Mouse (Mus musculus): ENCODE results near the gene Polg. TPM values are rescaled to one million over a fixed set of nuclear protein-coding genes. Genes with fewer than 3 reads are reported as not detected.

The Polg gene
- polyA plus RNA-seq, 1 experiment from 2014 or later: 27.8 TPM

DNA sequence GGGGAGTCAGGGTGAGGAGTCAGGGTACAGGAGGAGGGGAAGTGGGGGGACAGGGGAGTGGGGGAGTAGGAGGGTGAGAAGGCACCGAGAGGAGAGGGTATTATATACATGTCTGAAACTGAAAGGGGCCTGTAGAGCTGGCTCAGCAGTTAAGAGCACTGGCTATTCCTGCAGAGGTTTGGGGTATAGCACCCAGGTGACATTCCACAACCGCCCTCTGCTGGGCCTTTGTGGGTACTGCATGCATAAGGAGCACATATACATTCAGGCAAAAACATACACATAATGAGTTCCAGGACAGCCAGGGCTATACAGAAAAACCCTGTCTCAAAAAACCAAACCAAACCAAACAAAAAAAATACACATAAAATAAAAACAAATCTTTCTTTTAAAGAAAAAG is 6.6 kb upstream of the Polg start:
- no peak overlapping the region for H3K4me2 ChIP-seq (ENCODE audit: low read depth, low read length)
- no peak overlapping the region for H3K4me3 ChIP-seq (ENCODE audit: low read length)
- no peaks in the 10 kb centered on the region; the same call in 1 of the 2 replicates for H3K27me3 ChIP-seq (ENCODE audit: control insufficient read depth, insufficient read depth, low read length)
- H3K27ac ChIP-seq (ENCODE audit: low read length): no peak overlapping the region
- 56% methylated on average over 2 of the region's 2 CpGs for WGBS
- H3K4me1 ChIP-seq (ENCODE audit: control insufficient read depth, insufficient read depth, low read length): no peaks in the 10 kb centered on the region
- ATAC-seq (replicated peaks; ENCODE audit: extremely low read depth, insufficient read depth, low FRiP score): no peak
- H3K9me3 ChIP-seq (replicated peaks; ENCODE audit: control insufficient read depth, low read length): 0 out of 2 replicates have a peak, but pooled peaks cover 2% of the 10 kb centered on the region
- H3K9ac ChIP-seq (ENCODE audit: low read length): no peak overlapping the region
- H3K36me3 ChIP-seq (ENCODE audit: control insufficient read depth, insufficient read depth): no peaks in the 10 kb centered on the region

DNA sequence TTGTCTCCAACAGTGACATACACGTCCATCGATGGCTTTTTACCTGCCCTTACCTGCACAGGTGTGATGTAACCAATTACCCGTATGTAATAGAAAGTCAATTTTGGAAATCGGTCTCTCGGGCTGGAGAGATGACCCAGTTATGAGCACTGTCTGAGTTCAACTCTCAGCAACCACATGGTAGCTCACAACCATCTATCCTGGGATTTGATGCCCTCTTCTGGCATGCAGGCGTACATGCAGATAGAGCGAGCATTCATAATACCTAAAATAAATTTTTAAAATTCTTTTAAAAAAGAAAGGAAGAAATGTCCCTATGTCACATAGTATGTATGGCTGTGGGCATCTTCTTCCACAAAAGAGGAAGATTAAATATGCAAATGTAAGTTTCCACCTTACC is 5.3 kb upstream of the Polg start:
- no peak overlapping the region for H3K9ac ChIP-seq (ENCODE audit: low read length)
- WGBS: 68% methylated on average over 7 of the region's 7 CpGs

DNA sequence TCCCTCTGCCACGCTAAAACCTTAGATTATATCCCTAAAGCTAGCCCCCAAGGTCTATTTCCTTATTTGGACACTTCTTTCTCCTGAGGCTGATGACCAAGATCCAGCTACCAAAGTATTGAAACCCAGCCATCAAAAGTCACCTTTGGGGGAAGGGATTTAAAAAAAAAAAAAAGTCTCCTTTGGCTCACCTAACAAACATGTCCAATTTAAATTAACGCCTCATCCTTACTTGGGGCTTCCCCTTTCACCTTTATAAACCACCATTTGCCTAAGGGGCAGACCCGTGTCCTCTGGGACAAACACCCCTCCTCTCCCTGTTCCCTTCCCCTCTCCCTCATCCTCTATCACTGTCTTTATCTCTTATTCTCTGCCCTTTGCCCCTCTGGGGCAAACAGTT is 4.6 kb upstream of the Polg start:
- Histone ChIP-seq H3K27ac (ENCODE audit: low read length) (no peak overlapping the region), H3K36me3 (ENCODE audit: control insufficient read depth, insufficient read depth) (no peaks in the 10 kb centered on the region), H3K4me3 (ENCODE audit: low read length) (no peak overlapping the region), H3K9me3 (replicated peaks; ENCODE audit: control insufficient read depth, low read length) (0 out of 2 replicates have a peak, but pooled peaks cover 2% of the 10 kb centered on the region), H3K4me2 (ENCODE audit: low read depth, low read length) (no peak overlapping the region), H3K9ac (ENCODE audit: low read length) (no peak overlapping the region), H3K4me1 (ENCODE audit: control insufficient read depth, insufficient read depth, low read length) (0 out of 2 replicates have a peak, but pooled peaks cover 6% of the 10 kb centered on the region), H3K27me3 (ENCODE audit: control insufficient read depth, insufficient read depth, low read length) (no peaks in the 10 kb centered on the region)
- 50% methylated on average over 3 of the region's 3 CpGs for WGBS
- no peak for ATAC-seq (replicated peaks; ENCODE audit: extremely low read depth, insufficient read depth, low FRiP score)

More for the DNA sequence above, 5.3 kb upstream of the Polg start:
- no peak overlapping the region for H3K27ac ChIP-seq (ENCODE audit: low read length)
- 0 out of 2 replicates have a peak, but pooled peaks cover 2% of the 10 kb centered on the region for H3K9me3 ChIP-seq (replicated peaks; ENCODE audit: control insufficient read depth, low read length)
- H3K4me2 ChIP-seq (ENCODE audit: low read depth, low read length): no peak overlapping the region
- no peak overlapping the region for H3K4me3 ChIP-seq (ENCODE audit: low read length)
- no peaks in the 10 kb centered on the region for H3K36me3 ChIP-seq (ENCODE audit: control insufficient read depth, insufficient read depth)
- H3K27me3 ChIP-seq (ENCODE audit: control insufficient read depth, insufficient read depth, low read length): no peaks in the 10 kb centered on the region
- H3K4me1 ChIP-seq (ENCODE audit: control insufficient read depth, insufficient read depth, low read length): 0 out of 2 replicates have a peak, but pooled peaks cover 6% of the 10 kb centered on the region
- no peak for ATAC-seq (replicated peaks; ENCODE audit: extremely low read depth, insufficient read depth, low FRiP score)

DNA sequence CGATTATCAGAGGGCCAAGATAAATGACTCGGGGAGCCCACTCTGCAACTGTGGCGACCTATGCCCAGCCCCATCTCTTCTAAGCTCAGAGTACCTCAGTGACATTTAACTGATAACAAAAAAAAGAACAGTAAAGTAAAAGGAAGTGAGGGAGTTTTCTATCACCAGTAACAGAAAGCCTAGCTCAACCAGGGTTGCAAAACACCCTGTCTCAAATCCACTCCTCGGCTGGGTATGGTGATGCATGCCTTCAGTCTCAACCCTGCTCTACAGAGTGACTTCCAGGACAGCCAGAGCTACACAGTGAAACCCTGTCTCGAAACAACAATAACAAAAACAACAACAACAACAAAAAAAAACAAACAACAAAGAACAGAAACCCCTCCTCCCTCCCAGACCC is 3.6 kb upstream of the Polg start:
- no peak for ATAC-seq (replicated peaks; ENCODE audit: extremely low read depth, insufficient read depth, low FRiP score)
- H3K27ac ChIP-seq (ENCODE audit: low read length): no peak overlapping the region
- H3K4me2 ChIP-seq (ENCODE audit: low read depth, low read length): no peak overlapping the region
- 44% methylated on average over 5 of the region's 5 CpGs for WGBS
- H3K36me3 ChIP-seq (ENCODE audit: control insufficient read depth, insufficient read depth): no peaks in the 10 kb centered on the region
- no peak overlapping the region for H3K9ac ChIP-seq (ENCODE audit: low read length)
- H3K27me3 ChIP-seq (ENCODE audit: control insufficient read depth, insufficient read depth, low read length): no peaks in the 10 kb centered on the region
- peaks cover 9% of the 10 kb centered on the region for H3K4me1 ChIP-seq (ENCODE audit: control insufficient read depth, insufficient read depth, low read length)
- H3K9me3 ChIP-seq (replicated peaks; ENCODE audit: control insufficient read depth, low read length): 0 out of 2 replicates have a peak, but pooled peaks cover 2% of the 10 kb centered on the region
- no peak overlapping the region for H3K4me3 ChIP-seq (ENCODE audit: low read length)

- H3K9ac ChIP-seq (ENCODE audit: low read length): no peak overlapping the region
- no peak for ATAC-seq (replicated peaks; ENCODE audit: extremely low read depth, insufficient read depth, low FRiP score)
Observed at GRCm38 (mm10) chr7:79468994-79469393, 2.8 kb upstream of the Polg start.

DNA sequence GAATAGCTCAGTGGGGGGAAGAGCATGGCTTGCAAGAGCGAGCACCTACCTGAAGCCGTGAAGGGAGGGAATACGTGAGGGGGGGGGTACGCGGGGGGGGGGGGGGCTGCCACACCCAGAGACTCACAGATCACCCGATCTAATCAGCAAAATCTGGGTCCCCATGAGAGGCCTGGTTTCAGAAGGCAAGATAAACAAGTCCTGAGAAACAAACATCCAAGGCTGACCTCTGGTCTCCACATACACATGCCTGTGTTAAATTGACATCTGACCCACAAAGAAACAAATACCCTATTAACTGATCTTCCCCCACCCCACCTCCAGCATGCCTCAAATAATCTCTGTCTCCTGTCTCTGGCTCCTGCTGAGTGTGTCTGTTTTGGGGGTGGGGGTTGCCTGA is 1.8 kb upstream of the Polg start:
- Histone ChIP-seq H3K36me3 (ENCODE audit: control insufficient read depth, insufficient read depth) (peaks cover 4% of the 10 kb centered on the region; the same call in 1 of the 2 replicates), H3K27me3 (ENCODE audit: control insufficient read depth, insufficient read depth, low read length) (no peaks in the 10 kb centered on the region), H3K4me3 (ENCODE audit: low read length) (peak overlapping the region; percentile 22; the same call in 1 of the 2 replicates), H3K4me1 (ENCODE audit: control insufficient read depth, insufficient read depth, low read length) (peaks cover 21% of the 10 kb centered on the region), H3K27ac (ENCODE audit: low read length) (no peak overlapping the region), H3K4me2 (ENCODE audit: low read depth, low read length) (peak overlapping the region; percentile 55), H3K9me3 (replicated peaks; ENCODE audit: control insufficient read depth, low read length) (0 out of 2 replicates have a peak, but pooled peaks cover 2% of the 10 kb centered on the region), H3K9ac (ENCODE audit: low read length) (no peak overlapping the region)
- no peak for ATAC-seq (replicated peaks; ENCODE audit: extremely low read depth, insufficient read depth, low FRiP score)
- 20% methylated on average over 2 of the region's 6 CpGs for WGBS

More at GRCm38 (mm10) chr7:79468994-79469393, 2.8 kb upstream of the Polg start:
- H3K4me3 ChIP-seq (ENCODE audit: low read length): no peak overlapping the region
- no peak overlapping the region for H3K4me2 ChIP-seq (ENCODE audit: low read depth, low read length)
- no peaks in the 10 kb centered on the region for H3K27me3 ChIP-seq (ENCODE audit: control insufficient read depth, insufficient read depth, low read length)
- H3K36me3 ChIP-seq (ENCODE audit: control insufficient read depth, insufficient read depth): peaks cover 4% of the 10 kb centered on the region; the same call in 1 of the 2 replicates
- H3K4me1 ChIP-seq (ENCODE audit: control insufficient read depth, insufficient read depth, low read length): peaks cover 16% of the 10 kb centered on the region
- H3K9me3 ChIP-seq (replicated peaks; ENCODE audit: control insufficient read depth, low read length): 0 out of 2 replicates have a peak, but pooled peaks cover 2% of the 10 kb centered on the region
- WGBS: 28% methylated on average over 8 of the region's 8 CpGs
- H3K27ac ChIP-seq (ENCODE audit: low read length): no peak overlapping the region

DNA sequence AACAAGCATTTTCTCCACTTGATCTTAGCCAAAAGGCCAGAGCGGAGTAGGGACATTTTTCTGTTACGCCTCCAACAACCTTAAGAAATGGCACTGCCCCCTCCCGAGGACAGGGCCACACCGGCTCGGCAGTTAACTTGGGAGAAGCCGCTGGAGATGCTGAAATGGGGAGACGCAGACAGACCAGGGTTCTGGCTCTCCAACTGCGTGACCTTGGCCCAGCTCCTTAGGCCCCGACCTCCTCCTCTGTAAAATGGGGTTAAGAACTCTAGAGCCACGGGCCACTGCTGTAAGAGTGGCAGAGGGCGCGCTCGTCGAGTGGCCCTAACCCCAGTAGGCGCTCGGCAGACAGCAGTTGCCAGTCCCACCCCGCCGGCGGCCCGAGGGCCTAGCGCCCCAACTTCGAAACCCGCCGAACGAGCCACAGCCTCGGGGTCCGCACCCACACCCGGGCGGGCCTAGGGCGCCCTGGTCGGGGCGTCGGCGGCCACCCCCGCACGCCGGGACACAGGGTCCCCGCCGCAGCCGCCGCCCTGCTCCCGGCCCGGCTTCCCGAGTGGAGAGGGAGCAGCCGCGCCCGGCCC is 609 bp downstream of the Polg start:
- WGBS: under 1% methylated on average over 45 of the region's 47 CpGs

GRCm38 (mm10) chr7:79464776-79465420 is 1.3 kb downstream of the Polg start:
- H3K27ac ChIP-seq (ENCODE audit: low read length): no peak overlapping the region
- 9% methylated on average over 47 of the region's 47 CpGs for WGBS
- H3K4me3 ChIP-seq (ENCODE audit: low read length): peak overlapping the region; percentile 89
- no peaks in the 10 kb centered on the region for H3K9me3 ChIP-seq (replicated peaks; ENCODE audit: control insufficient read depth, low read length)
- H3K4me1 ChIP-seq (ENCODE audit: control insufficient read depth, insufficient read depth, low read length): peaks cover 21% of the 10 kb centered on the region
- no peak for ATAC-seq (replicated peaks; ENCODE audit: extremely low read depth, insufficient read depth, low FRiP score)
- H3K36me3 ChIP-seq (ENCODE audit: control insufficient read depth, insufficient read depth): peaks cover 26% of the 10 kb centered on the region
- no peaks in the 10 kb centered on the region for H3K27me3 ChIP-seq (ENCODE audit: control insufficient read depth, insufficient read depth, low read length)
- peak overlapping the region; percentile 96 for H3K4me2 ChIP-seq (ENCODE audit: low read depth, low read length)
- peak overlapping the region; percentile 83 for H3K9ac ChIP-seq (ENCODE audit: low read length)

More for the DNA sequence above, 609 bp downstream of the Polg start:
- peak overlapping the region; percentile 87 for H3K27ac ChIP-seq (ENCODE audit: low read length)
- H3K4me2 ChIP-seq (ENCODE audit: low read depth, low read length): peak overlapping the region; percentile 96
- H3K9me3 ChIP-seq (replicated peaks; ENCODE audit: control insufficient read depth, low read length): no peaks in the 10 kb centered on the region
- peak; percentile 47 for ATAC-seq (replicated peaks; ENCODE audit: extremely low read depth, insufficient read depth, low FRiP score)
- peaks cover 21% of the 10 kb centered on the region for H3K4me1 ChIP-seq (ENCODE audit: control insufficient read depth, insufficient read depth, low read length)
- H3K36me3 ChIP-seq (ENCODE audit: control insufficient read depth, insufficient read depth): peaks cover 20% of the 10 kb centered on the region
- peak overlapping the region; percentile 89 for H3K4me3 ChIP-seq (ENCODE audit: low read length)
- H3K9ac ChIP-seq (ENCODE audit: low read length): peak overlapping the region; percentile 83
- no peaks in the 10 kb centered on the region for H3K27me3 ChIP-seq (ENCODE audit: control insufficient read depth, insufficient read depth, low read length)
